Mouse (Mus musculus): ENCODE results near the gene Ints1.

DNA sequence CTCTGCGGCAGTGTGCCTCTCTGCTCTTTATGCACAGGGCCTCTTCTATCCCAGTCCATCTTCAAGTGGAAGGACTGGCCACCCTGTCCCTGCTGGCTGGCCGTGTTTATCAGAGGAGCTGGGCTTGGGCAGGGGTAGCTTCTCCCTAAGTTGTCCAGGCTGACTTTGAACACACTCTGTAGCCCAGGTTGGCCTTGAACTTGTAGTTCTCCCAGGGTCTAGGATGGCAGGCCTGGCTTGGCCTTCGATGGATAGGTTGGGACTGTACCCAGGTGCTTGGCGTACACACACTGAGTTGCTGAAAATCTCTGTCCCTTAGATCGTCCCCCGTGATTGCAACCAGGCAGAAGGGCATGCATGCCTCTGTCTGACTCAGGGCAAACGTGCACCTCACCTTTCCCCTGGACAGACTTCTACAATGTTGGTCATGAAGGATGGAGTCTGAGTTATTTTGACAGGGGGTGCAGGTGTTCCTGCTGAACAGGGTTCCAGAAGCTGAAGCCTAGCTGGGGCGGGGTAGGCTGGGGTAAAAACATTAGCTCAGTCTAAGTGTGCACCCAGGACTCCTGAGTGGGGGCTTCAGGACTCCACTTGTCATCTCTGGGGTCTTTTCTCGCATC is 20.6 kb upstream of the Ints1 start:
- TF ChIP-seq CTCF (conservative IDR thresholded peaks at IDR 0.05; ENCODE audit: low read length): no peak
- no peak for TF ChIP-seq POU5F1 (IDR thresholded peaks at IDR 0.05; ENCODE audit: borderline replicate concordance, low read length)
- no peak for TF ChIP-seq NANOG (IDR thresholded peaks at IDR 0.05; ENCODE audit: borderline replicate concordance, low read length)

All from E14TG2a.4 (cell line).